Mouse (Mus musculus) ES-Bruce4 (cell line): ENCODE measurements at regions not wholly inside any gene's neighbourhood (a gene's known extent, or its start where the extent isn't known, plus 50 kb on each side); places are given as distances from the start of the nearest gene placed in this dataset.

ENCODE experiments used
- H3K27ac ChIP-seq: 2 replicates; pipeline ENCODE4 v1.5.1; 2012; ENCODE audit warnings: low read length, inconsistent platforms; ENCODE audit not compliant: insufficient read depth
- H3K27me3 ChIP-seq: 2 replicates; pipeline ENCODE4 v1.6.1; 2012; ENCODE audit warnings: mild to moderate bottlenecking, low read length, inconsistent platforms; ENCODE audit not compliant: control insufficient read depth, poor library complexity, insufficient read depth, severe bottlenecking
- H3K36me3 ChIP-seq: 2 replicates; pipeline ENCODE4 v1.6.1; 2012; ENCODE audit warnings: inconsistent platforms, mild to moderate bottlenecking, low read length, moderate library complexity; ENCODE audit not compliant: control insufficient read depth, poor library complexity, insufficient read depth, severe bottlenecking
- H3K4me1 ChIP-seq: one replicate; pipeline ENCODE4 v1.8.1; 2011; ENCODE audit warnings: low read length; ENCODE audit not compliant: control insufficient read depth, insufficient read depth
- H3K4me3 ChIP-seq: 2 replicates; pipeline ENCODE4 v1.5.1; 2011; ENCODE audit warnings: low read depth, mild to moderate bottlenecking, low read length
- H3K9ac ChIP-seq: 2 replicates; pipeline ENCODE4 v1.6.1; 2012; ENCODE audit warnings: low read depth, mild to moderate bottlenecking, inconsistent platforms; ENCODE audit not compliant: poor library complexity, severe bottlenecking
- H3K9me3 ChIP-seq: replicated peaks from 2 replicates; pipeline ENCODE4 v1.6.1; 2012; ENCODE audit warnings: mild to moderate bottlenecking, low read length, inconsistent platforms; ENCODE audit not compliant: control insufficient read depth, poor library complexity, insufficient read depth, severe bottlenecking
- CTCF ChIP-seq: IDR thresholded peaks from one replicate; pipeline ENCODE4 v1.8.1; 2011; ENCODE audit warnings: low read depth, low read length
- EP300 ChIP-seq: IDR thresholded peaks from 2 replicates; pipeline ENCODE4 v1.6.1; 2011; ENCODE audit warnings: low read depth, low read length; ENCODE audit not compliant: insufficient read depth
- POLR2A ChIP-seq: IDR thresholded peaks from one replicate; pipeline ENCODE4 v1.8.1; 2011; ENCODE audit warnings: low read length; ENCODE audit not compliant: insufficient read depth

- Histone ChIP-seq H3K4me1 (no peaks in the 10 kb centered on the region), H3K36me3 (no peaks in the 10 kb centered on the region), H3K9me3 (no peaks in the 10 kb centered on the region), H3K4me3 (no peak overlapping the region), H3K9ac (no peak overlapping the region), H3K27ac (no peak overlapping the region), H3K27me3 (no peaks in the 10 kb centered on the region)
- no peak for TF ChIP-seq POLR2A
- no peak for TF ChIP-seq CTCF
- no peak for TF ChIP-seq EP300
Measured at GRCm38 (mm10) chr9:92865822-92866221, 323.8 kb downstream of the Plod2 start.

- Histone ChIP-seq H3K36me3 (no peaks in the 10 kb centered on the region), H3K9ac (no peak overlapping the region), H3K27ac (no peak overlapping the region), H3K4me1 (no peaks in the 10 kb centered on the region), H3K27me3 (no peaks in the 10 kb centered on the region), H3K9me3 (no peaks in the 10 kb centered on the region), H3K4me3 (no peak overlapping the region)
- no peak for TF ChIP-seq EP300
- no peak for TF ChIP-seq CTCF
Measured at GRCm38 (mm10) chr9:92878589-92878988, 336.6 kb downstream of the Plod2 start.

GRCm38 (mm10) chr9:92879812-92880211, 337.8 kb downstream of the Plod2 start:
- H3K27me3 ChIP-seq, result no peaks in the 10 kb centered on the region
- TF ChIP-seq EP300, result no peak
- TF ChIP-seq CTCF, result no peak
- TF ChIP-seq POLR2A, result no peak
- no peaks in the 10 kb centered on the region for H3K4me1 ChIP-seq
- no peak overlapping the region for H3K4me3 ChIP-seq
- no peak overlapping the region for H3K27ac ChIP-seq
- H3K36me3 ChIP-seq, result no peaks in the 10 kb centered on the region
- no peaks in the 10 kb centered on the region for H3K9me3 ChIP-seq
- no peak overlapping the region for H3K9ac ChIP-seq

GRCm38 (mm10) chr9:92882251-92882832, 340.3 kb downstream of the Plod2 start:
- H3K9me3 ChIP-seq, result no peaks in the 10 kb centered on the region
- no peak overlapping the region for H3K4me3 ChIP-seq
- H3K9ac ChIP-seq, result no peak overlapping the region
- TF ChIP-seq CTCF (no peak), POLR2A (no peak), EP300 (no peak)
- H3K36me3 ChIP-seq, result no peaks in the 10 kb centered on the region
- H3K27me3 ChIP-seq, result no peaks in the 10 kb centered on the region
- no peak overlapping the region for H3K27ac ChIP-seq
- no peaks in the 10 kb centered on the region for H3K4me1 ChIP-seq

GRCm38 (mm10) chr9:92890063-92890462, 348.0 kb downstream of the Plod2 start:
- TF ChIP-seq CTCF (no peak), POLR2A (no peak), EP300 (no peak)
- Histone ChIP-seq H3K27me3 (no peaks in the 10 kb centered on the region), H3K9ac (no peak overlapping the region), H3K9me3 (no peaks in the 10 kb centered on the region), H3K4me3 (no peak overlapping the region), H3K4me1 (no peaks in the 10 kb centered on the region), H3K27ac (no peak overlapping the region), H3K36me3 (no peaks in the 10 kb centered on the region)

GRCm38 (mm10) chr9:92899733-92900132, 357.7 kb downstream of the Plod2 start:
- Histone ChIP-seq H3K36me3 (no peaks in the 10 kb centered on the region), H3K9ac (no peak overlapping the region), H3K4me1 (no peaks in the 10 kb centered on the region), H3K27me3 (no peaks in the 10 kb centered on the region), H3K4me3 (no peak overlapping the region), H3K27ac (no peak overlapping the region), H3K9me3 (no peaks in the 10 kb centered on the region; the same call in 1 of the 2 replicates)
- TF ChIP-seq CTCF (no peak), EP300 (no peak), POLR2A (no peak)

GRCm38 (mm10) chr9:92907102-92907501, 365.1 kb downstream of the Plod2 start:
- TF ChIP-seq CTCF, result no peak
- Histone ChIP-seq H3K27ac (no peak overlapping the region), H3K27me3 (no peaks in the 10 kb centered on the region), H3K9ac (no peak overlapping the region), H3K36me3 (no peaks in the 10 kb centered on the region), H3K9me3 (no peaks in the 10 kb centered on the region), H3K4me1 (no peaks in the 10 kb centered on the region), H3K4me3 (no peak overlapping the region)
